Mouse (Mus musculus): ENCODE data around the gene Polr3f. TPM values are rescaled to one million over a fixed set of nuclear protein-coding genes. Genes with fewer than 3 reads are reported as not detected.

Polr3f gene
- polyA plus RNA-seq, 1 experiment from 2014 or later: 36.9 TPM

DNA sequence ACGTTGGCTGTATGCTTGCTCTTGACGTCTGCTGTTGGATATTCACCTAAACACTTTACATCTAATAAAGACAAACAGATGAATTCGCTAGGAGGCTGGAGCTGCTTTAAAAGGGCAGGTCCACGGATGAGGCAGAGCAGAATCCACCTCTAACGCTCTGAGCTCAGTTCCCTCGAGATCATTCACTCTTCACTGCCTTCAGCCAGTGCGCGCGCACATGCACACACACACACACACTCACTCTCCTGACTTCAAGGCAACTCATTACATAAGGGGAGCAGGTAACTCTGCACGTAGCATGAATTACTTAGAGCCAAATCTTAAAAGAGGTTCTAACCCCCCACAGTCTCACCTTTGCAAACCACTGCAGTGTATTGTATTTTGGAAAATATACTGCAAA lies 1.7 kb upstream of the Polr3f start:
- no peak overlapping the region for H3K27ac ChIP-seq (ENCODE audit: low read depth, low read length)
- H3K4me2 ChIP-seq (ENCODE audit: low read depth, low read length, severe bottlenecking): no peak overlapping the region
- H3K36me3 ChIP-seq (ENCODE audit: control insufficient read depth, insufficient read depth, low read length): no peaks in the 10 kb centered on the region
- peaks cover 3% of the 10 kb centered on the region; the same call in 1 of the 2 replicates for H3K4me1 ChIP-seq (replicated peaks; ENCODE audit: control insufficient read depth, insufficient read depth, low read length)
- no peaks in the 10 kb centered on the region for H3K9me3 ChIP-seq (ENCODE audit: control insufficient read depth, low read length)
- H3K9ac ChIP-seq (ENCODE audit: low read length): no peak overlapping the region
- no peak overlapping the region for H3K4me3 ChIP-seq (ENCODE audit: low read depth, low read length)
- no peak for DNase-seq (ENCODE audit: low spot score)
- 56% methylated on average over 10 of the region's 10 CpGs for WGBS
- no peak for ATAC-seq (replicated peaks; ENCODE audit: low FRiP score)
- no peaks in the 10 kb centered on the region for H3K27me3 ChIP-seq (ENCODE audit: control insufficient read depth, insufficient read depth, low read length)

DNA sequence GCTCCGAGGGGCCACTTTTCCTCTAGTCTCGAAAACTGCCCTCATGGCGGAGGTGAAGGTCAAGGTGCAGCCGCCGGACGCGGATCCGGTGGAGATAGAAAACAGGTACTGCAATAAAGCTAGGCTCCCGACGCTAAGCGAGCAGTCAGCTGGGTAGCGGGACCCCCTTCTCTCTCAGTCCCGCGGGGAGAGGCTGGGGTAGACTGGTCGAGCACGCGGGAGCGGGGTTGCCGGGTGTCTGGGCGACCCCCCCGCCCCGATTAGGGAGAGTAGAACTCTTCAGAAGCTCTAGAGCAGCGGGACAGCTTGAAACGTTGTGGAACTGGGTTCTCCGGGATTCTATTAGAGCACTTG lies 280 bp downstream of the Polr3f start:
- peak; percentile 61 for ATAC-seq (replicated peaks; ENCODE audit: low FRiP score)
- Histone ChIP-seq H3K4me1 (replicated peaks; ENCODE audit: control insufficient read depth, insufficient read depth, low read length) (peaks cover 3% of the 10 kb centered on the region; the same call in 1 of the 2 replicates), H3K9ac (ENCODE audit: low read length) (peak overlapping the region; percentile 82), H3K9me3 (ENCODE audit: control insufficient read depth, low read length) (no peaks in the 10 kb centered on the region), H3K27me3 (ENCODE audit: control insufficient read depth, insufficient read depth, low read length) (no peaks in the 10 kb centered on the region), H3K27ac (ENCODE audit: low read depth, low read length) (peak overlapping the region; percentile 89), H3K36me3 (ENCODE audit: control insufficient read depth, insufficient read depth, low read length) (no peaks in the 10 kb centered on the region; the same call in 1 of the 2 replicates), H3K4me2 (ENCODE audit: low read depth, low read length, severe bottlenecking) (peak overlapping the region; percentile 50), H3K4me3 (ENCODE audit: low read depth, low read length) (peak overlapping the region; percentile 90)
- 0% methylated on average over 25 of the region's 25 CpGs for WGBS
- DNase-seq (ENCODE audit: low spot score): no peak

DNA sequence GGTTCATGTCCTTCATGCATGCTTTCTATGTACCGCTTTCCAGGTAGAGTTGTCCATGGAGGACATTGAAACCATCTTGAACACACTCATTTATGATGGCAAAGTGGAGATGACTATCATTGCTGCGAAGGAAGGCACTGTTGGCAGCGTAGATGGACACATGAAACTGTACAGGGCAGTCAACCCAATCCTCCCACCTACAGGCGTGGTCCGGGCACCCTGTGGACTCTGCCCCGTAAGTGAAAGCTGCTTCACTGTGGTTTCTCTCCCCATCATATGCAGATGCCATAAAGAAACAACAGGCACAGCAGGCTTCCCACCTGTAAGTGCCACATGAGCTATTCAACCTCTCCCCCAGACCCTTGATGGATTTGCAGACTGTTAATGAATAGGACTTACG lies 9.6 kb downstream of the Polr3f start:
- Histone ChIP-seq H3K9ac (ENCODE audit: low read length) (no peak overlapping the region), H3K4me1 (replicated peaks; ENCODE audit: control insufficient read depth, insufficient read depth, low read length) (no peaks in the 10 kb centered on the region), H3K4me2 (ENCODE audit: low read depth, low read length, severe bottlenecking) (no peak overlapping the region), H3K4me3 (ENCODE audit: low read depth, low read length) (no peak overlapping the region), H3K9me3 (ENCODE audit: control insufficient read depth, low read length) (no peaks in the 10 kb centered on the region), H3K27me3 (ENCODE audit: control insufficient read depth, insufficient read depth, low read length) (no peaks in the 10 kb centered on the region), H3K27ac (ENCODE audit: low read depth, low read length) (no peak overlapping the region), H3K36me3 (ENCODE audit: control insufficient read depth, insufficient read depth, low read length) (peaks cover 14% of the 10 kb centered on the region)
- 92% methylated on average over 7 of the region's 7 CpGs for WGBS
- DNase-seq (ENCODE audit: low spot score): no peak
- no peak for ATAC-seq (replicated peaks; ENCODE audit: low FRiP score)

DNA sequence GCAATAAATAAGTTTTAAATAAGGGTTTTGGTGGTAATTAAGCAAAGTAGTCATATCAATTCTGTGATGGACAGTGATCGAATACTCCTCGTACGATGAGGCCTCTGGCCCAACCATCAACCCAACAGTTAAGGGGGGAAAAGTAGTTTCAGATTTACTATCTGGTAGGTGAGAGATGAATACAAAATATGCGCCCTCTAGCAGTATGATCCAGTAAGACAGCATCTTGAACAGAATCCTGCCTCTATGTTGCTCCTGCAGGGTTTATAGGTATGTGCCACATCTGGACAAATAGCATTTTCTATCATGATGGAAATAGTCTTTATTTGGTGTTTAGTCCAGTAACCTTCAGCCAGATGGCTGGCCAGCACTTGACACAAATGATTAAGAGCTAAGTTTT lies 13.7 kb downstream of the Polr3f start:
- H3K9me3 ChIP-seq (ENCODE audit: control insufficient read depth, low read length): no peaks in the 10 kb centered on the region
- ATAC-seq (replicated peaks; ENCODE audit: low FRiP score) (no peak), DNase-seq (ENCODE audit: low spot score) (no peak)
- WGBS: 92% methylated on average over 4 of the region's 4 CpGs
- no peak overlapping the region for H3K4me3 ChIP-seq (ENCODE audit: low read depth, low read length)
- H3K9ac ChIP-seq (ENCODE audit: low read length): no peak overlapping the region
- no peak overlapping the region for H3K4me2 ChIP-seq (ENCODE audit: low read depth, low read length, severe bottlenecking)
- no peaks in the 10 kb centered on the region for H3K4me1 ChIP-seq (replicated peaks; ENCODE audit: control insufficient read depth, insufficient read depth, low read length)
- H3K27me3 ChIP-seq (ENCODE audit: control insufficient read depth, insufficient read depth, low read length): no peaks in the 10 kb centered on the region
- H3K36me3 ChIP-seq (ENCODE audit: control insufficient read depth, insufficient read depth, low read length): peaks cover 4% of the 10 kb centered on the region; the same call in 1 of the 2 replicates
- no peak overlapping the region for H3K27ac ChIP-seq (ENCODE audit: low read depth, low read length)

DNA sequence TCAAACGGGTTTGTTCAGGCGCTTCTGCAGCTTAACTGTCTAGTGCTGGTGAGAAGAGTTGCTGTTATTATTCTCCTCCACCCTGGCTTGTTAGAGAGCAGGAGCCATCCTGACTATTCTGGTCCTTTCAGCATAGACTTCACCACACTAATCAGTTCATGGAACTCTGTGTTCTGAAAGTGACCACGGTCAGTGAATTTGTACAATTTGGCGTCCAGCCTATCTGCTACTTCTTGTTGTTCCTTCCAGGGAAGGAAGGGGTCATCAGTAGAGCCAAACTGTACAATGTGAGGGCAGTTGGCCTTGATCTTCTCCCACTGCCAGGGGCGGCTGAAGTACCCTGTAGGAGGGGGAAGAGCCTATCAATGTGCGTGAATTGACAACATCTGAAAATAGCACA lies 16.2 kb downstream of the Polr3f start:
- H3K9ac ChIP-seq (ENCODE audit: low read length): no peak overlapping the region
- H3K4me1 ChIP-seq (replicated peaks; ENCODE audit: control insufficient read depth, insufficient read depth, low read length): no peaks in the 10 kb centered on the region
- no peaks in the 10 kb centered on the region for H3K27me3 ChIP-seq (ENCODE audit: control insufficient read depth, insufficient read depth, low read length)
- H3K4me3 ChIP-seq (ENCODE audit: low read depth, low read length): no peak overlapping the region
- H3K4me2 ChIP-seq (ENCODE audit: low read depth, low read length, severe bottlenecking): no peak overlapping the region
- no peak for ATAC-seq (replicated peaks; ENCODE audit: low FRiP score)
- DNase-seq (ENCODE audit: low spot score): no peak
- no peak overlapping the region for H3K27ac ChIP-seq (ENCODE audit: low read depth, low read length)
- 93% methylated on average over 6 of the region's 6 CpGs for WGBS
- peaks cover 4% of the 10 kb centered on the region; the same call in 1 of the 2 replicates for H3K36me3 ChIP-seq (ENCODE audit: control insufficient read depth, insufficient read depth, low read length)
- no peaks in the 10 kb centered on the region for H3K9me3 ChIP-seq (ENCODE audit: control insufficient read depth, low read length)

DNA sequence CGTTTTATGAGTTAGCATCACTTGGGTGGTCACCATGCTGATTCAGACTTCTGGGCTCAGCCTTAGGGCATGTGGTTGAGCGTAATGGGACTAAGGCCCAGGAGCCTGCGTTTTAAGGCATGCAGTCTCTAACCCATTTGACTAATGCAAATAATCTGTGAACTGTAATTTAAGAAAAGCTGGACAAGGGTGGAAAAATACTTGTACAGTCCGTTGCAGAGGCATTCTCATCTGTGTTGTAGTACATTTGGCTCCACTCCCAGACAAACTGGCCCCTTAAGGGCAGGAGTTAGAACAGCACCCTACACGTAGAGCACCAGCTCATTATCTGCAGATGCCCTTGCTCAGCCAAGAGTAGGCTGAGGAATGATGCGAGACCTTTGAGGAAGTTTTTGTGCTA lies 17.1 kb downstream of the Polr3f start:
- Histone ChIP-seq H3K4me1 (replicated peaks; ENCODE audit: control insufficient read depth, insufficient read depth, low read length) (no peaks in the 10 kb centered on the region), H3K4me3 (ENCODE audit: low read depth, low read length) (no peak overlapping the region), H3K27me3 (ENCODE audit: control insufficient read depth, insufficient read depth, low read length) (no peaks in the 10 kb centered on the region), H3K36me3 (ENCODE audit: control insufficient read depth, insufficient read depth, low read length) (peaks cover 4% of the 10 kb centered on the region; the same call in 1 of the 2 replicates), H3K9me3 (ENCODE audit: control insufficient read depth, low read length) (no peaks in the 10 kb centered on the region), H3K4me2 (ENCODE audit: low read depth, low read length, severe bottlenecking) (no peak overlapping the region), H3K9ac (ENCODE audit: low read length) (no peak overlapping the region), H3K27ac (ENCODE audit: low read depth, low read length) (no peak overlapping the region)
- ATAC-seq (replicated peaks; ENCODE audit: low FRiP score) (no peak), DNase-seq (ENCODE audit: low spot score) (no peak)
- WGBS: 92% methylated on average over 6 of the region's 6 CpGs

DNA sequence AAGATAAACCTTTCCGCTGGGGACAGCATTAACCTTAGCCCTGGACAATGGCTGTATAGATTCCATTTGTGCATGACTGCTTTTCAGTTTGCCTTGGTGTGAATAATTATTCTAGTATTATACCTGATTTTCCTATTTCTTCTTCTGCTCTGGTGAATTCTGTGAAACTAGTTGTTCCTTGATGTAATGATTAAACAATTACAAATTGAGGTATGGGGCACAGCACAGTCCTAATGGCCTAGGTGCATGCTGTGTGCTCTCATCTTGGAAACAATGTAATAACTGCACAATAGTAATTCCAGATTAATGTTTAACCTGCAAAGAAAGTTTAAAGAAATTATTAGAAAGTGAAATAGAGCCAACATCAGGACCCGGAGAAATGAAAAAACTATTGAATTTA lies 17.5 kb downstream of the Polr3f start:
- no peak for ATAC-seq (replicated peaks; ENCODE audit: low FRiP score)
- Histone ChIP-seq H3K36me3 (ENCODE audit: control insufficient read depth, insufficient read depth, low read length) (peaks cover 4% of the 10 kb centered on the region; the same call in 1 of the 2 replicates), H3K27me3 (ENCODE audit: control insufficient read depth, insufficient read depth, low read length) (no peaks in the 10 kb centered on the region), H3K9ac (ENCODE audit: low read length) (no peak overlapping the region), H3K4me1 (replicated peaks; ENCODE audit: control insufficient read depth, insufficient read depth, low read length) (no peaks in the 10 kb centered on the region), H3K9me3 (ENCODE audit: control insufficient read depth, low read length) (no peaks in the 10 kb centered on the region), H3K27ac (ENCODE audit: low read depth, low read length) (no peak overlapping the region), H3K4me2 (ENCODE audit: low read depth, low read length, severe bottlenecking) (no peak overlapping the region), H3K4me3 (ENCODE audit: low read depth, low read length) (no peak overlapping the region)
- no peak for DNase-seq (ENCODE audit: low spot score)
- WGBS: 91% methylated on average over 2 of the region's 2 CpGs

DNA sequence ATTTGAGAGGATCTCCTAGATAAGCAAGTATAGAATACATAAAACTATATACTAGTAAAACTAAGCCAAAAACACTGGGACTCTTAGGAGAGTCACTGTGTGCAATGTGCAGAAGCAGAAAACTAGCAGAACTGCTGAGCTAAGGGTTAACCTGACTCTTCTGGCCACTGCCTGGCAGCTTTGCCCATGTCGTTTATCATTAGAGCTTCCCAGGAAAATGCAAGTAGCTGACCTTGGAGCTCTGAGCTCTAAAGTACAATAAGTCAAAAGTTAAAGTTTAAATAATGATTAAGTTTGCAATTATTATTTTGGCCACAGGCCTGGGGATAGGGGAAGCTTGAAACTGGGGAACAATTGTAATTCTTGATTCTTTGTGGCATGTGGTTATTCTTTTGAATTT lies 18.0 kb downstream of the Polr3f start:
- no peaks in the 10 kb centered on the region for H3K4me1 ChIP-seq (replicated peaks; ENCODE audit: control insufficient read depth, insufficient read depth, low read length)
- H3K27me3 ChIP-seq (ENCODE audit: control insufficient read depth, insufficient read depth, low read length): no peaks in the 10 kb centered on the region
- no peak overlapping the region for H3K4me3 ChIP-seq (ENCODE audit: low read depth, low read length)
- DNase-seq (ENCODE audit: low spot score) (no peak), ATAC-seq (replicated peaks; ENCODE audit: low FRiP score) (no peak)
- no peak overlapping the region for H3K9ac ChIP-seq (ENCODE audit: low read length)
- no peak overlapping the region for H3K27ac ChIP-seq (ENCODE audit: low read depth, low read length)
- no peak overlapping the region for H3K4me2 ChIP-seq (ENCODE audit: low read depth, low read length, severe bottlenecking)
- 74% methylated on average over 1 of the region's 1 CpGs for WGBS
- H3K36me3 ChIP-seq (ENCODE audit: control insufficient read depth, insufficient read depth, low read length): peaks cover 4% of the 10 kb centered on the region; the same call in 1 of the 2 replicates
- H3K9me3 ChIP-seq (ENCODE audit: control insufficient read depth, low read length): no peaks in the 10 kb centered on the region

DNA sequence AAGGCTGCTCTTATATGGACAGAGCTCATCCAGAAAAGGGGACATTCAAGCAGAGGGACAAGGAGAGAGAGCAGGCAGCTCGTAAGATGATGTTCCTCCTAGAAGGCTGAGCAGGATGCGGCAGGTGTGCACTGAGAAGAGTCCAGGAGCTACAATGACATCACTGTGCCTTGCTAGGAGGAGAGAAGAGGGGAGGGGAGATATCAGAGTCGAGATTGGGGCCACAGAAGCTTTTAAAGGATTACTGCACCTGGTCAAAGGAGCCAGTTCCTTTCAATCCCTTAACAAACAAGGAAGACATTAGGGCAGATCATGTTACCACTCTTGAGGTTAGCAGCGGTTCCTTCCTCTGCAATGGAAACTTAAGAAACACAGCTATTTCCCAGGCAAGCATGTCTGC lies 20.0 kb downstream of the Polr3f start:
- Histone ChIP-seq H3K4me1 (replicated peaks; ENCODE audit: control insufficient read depth, insufficient read depth, low read length) (no peaks in the 10 kb centered on the region), H3K36me3 (ENCODE audit: control insufficient read depth, insufficient read depth, low read length) (peaks cover 4% of the 10 kb centered on the region; the same call in 1 of the 2 replicates), H3K9me3 (ENCODE audit: control insufficient read depth, low read length) (no peaks in the 10 kb centered on the region), H3K27me3 (ENCODE audit: control insufficient read depth, insufficient read depth, low read length) (no peaks in the 10 kb centered on the region), H3K4me3 (ENCODE audit: low read depth, low read length) (no peak overlapping the region), H3K27ac (ENCODE audit: low read depth, low read length) (no peak overlapping the region), H3K4me2 (ENCODE audit: low read depth, low read length, severe bottlenecking) (no peak overlapping the region), H3K9ac (ENCODE audit: low read length) (no peak overlapping the region)
- no peak for DNase-seq (ENCODE audit: low spot score)
- WGBS: 70% methylated on average over 4 of the region's 4 CpGs
- ATAC-seq (replicated peaks; ENCODE audit: low FRiP score): no peak
